Mouse (Mus musculus): ENCODE results near the gene Mslnl. TPM values are rescaled to one million over a fixed set of nuclear protein-coding genes. Genes with fewer than 3 reads are reported as not detected.

The Mslnl gene
- polyA plus RNA-seq, 1 experiment from 2014 or later = not detected

DNA sequence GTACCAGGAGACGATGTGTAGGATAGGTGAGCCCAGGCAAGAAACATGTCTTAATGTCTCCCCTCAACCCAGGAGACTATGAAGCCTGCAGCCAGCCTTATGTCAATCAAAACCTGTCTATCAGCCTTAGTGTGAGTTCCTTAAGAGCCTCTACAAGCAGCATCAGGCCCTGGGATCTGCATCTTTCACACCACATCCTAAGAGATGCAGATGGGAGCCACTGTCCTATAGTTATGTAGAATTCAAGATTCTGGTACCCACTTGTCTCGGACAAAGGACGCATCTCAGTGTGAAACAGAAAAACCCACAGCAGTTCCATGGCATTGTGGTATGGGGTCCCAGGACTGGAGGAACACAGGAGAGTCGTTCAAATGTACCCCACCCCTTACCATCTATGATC lies 19.2 kb downstream of the Mslnl start:
- no peak for ATAC-seq (ENCODE audit: low FRiP score)
- Histone ChIP-seq H3K9me3 (ENCODE audit: control insufficient read depth, low read length) (no peaks in the 10 kb centered on the region), H3K4me2 (replicated peaks) (no peak overlapping the region), H3K9ac (no peak overlapping the region), H3K36me3 (replicated peaks; ENCODE audit: control insufficient read depth, insufficient read depth) (no peaks in the 10 kb centered on the region), H3K4me1 (replicated peaks; ENCODE audit: control insufficient read depth, insufficient read depth, low read length) (0 out of 2 replicates have a peak, but pooled peaks cover 4% of the 10 kb centered on the region), H3K27ac (no peak overlapping the region), H3K4me3 (replicated peaks; ENCODE audit: low read length) (no peak overlapping the region), H3K27me3 (ENCODE audit: control insufficient read depth, insufficient read depth, low read length) (no peaks in the 10 kb centered on the region)
- DNase-seq (ENCODE audit: low spot score) = no peak
- WGBS = 83% methylated on average over 4 of the region's 4 CpGs

GRCm38 (mm10) chr17:25755627-25756377 lies 20.0 kb downstream of the Mslnl start:
- 0 out of 2 replicates have a peak, but pooled peaks cover 4% of the 10 kb centered on the region for H3K4me1 ChIP-seq (replicated peaks; ENCODE audit: control insufficient read depth, insufficient read depth, low read length)
- H3K27me3 ChIP-seq (ENCODE audit: control insufficient read depth, insufficient read depth, low read length) = no peaks in the 10 kb centered on the region
- H3K27ac ChIP-seq = no peak overlapping the region
- H3K4me3 ChIP-seq (replicated peaks; ENCODE audit: low read length) = no peak overlapping the region
- no peak overlapping the region for H3K4me2 ChIP-seq (replicated peaks)
- H3K36me3 ChIP-seq (replicated peaks; ENCODE audit: control insufficient read depth, insufficient read depth) = no peaks in the 10 kb centered on the region
- DNase-seq (ENCODE audit: low spot score) (no peak), ATAC-seq (ENCODE audit: low FRiP score) (no peak)
- no peak overlapping the region for H3K9ac ChIP-seq
- 71% methylated on average over 4 of the region's 4 CpGs for WGBS
- no peaks in the 10 kb centered on the region for H3K9me3 ChIP-seq (ENCODE audit: control insufficient read depth, low read length)

GRCm38 (mm10) chr17:25756378-25757242 lies 20.8 kb downstream of the Mslnl start:
- H3K36me3 ChIP-seq (replicated peaks; ENCODE audit: control insufficient read depth, insufficient read depth) = no peaks in the 10 kb centered on the region
- H3K27me3 ChIP-seq (ENCODE audit: control insufficient read depth, insufficient read depth, low read length) = no peaks in the 10 kb centered on the region
- H3K4me2 ChIP-seq (replicated peaks) = no peak overlapping the region
- no peak overlapping the region for H3K4me3 ChIP-seq (replicated peaks; ENCODE audit: low read length)
- no peak overlapping the region for H3K9ac ChIP-seq
- ATAC-seq (ENCODE audit: low FRiP score) (no peak), DNase-seq (ENCODE audit: low spot score) (no peak)
- 0 out of 2 replicates have a peak, but pooled peaks cover 2% of the 10 kb centered on the region for H3K4me1 ChIP-seq (replicated peaks; ENCODE audit: control insufficient read depth, insufficient read depth, low read length)
- H3K9me3 ChIP-seq (ENCODE audit: control insufficient read depth, low read length) = no peaks in the 10 kb centered on the region
- 85% methylated on average over 9 of the region's 9 CpGs for WGBS
- no peak overlapping the region for H3K27ac ChIP-seq

GRCm38 (mm10) chr17:25757691-25758090 lies 21.8 kb downstream of the Mslnl start:
- no peaks in the 10 kb centered on the region for H3K36me3 ChIP-seq (replicated peaks; ENCODE audit: control insufficient read depth, insufficient read depth)
- no peaks in the 10 kb centered on the region for H3K4me1 ChIP-seq (replicated peaks; ENCODE audit: control insufficient read depth, insufficient read depth, low read length)
- no peak for ATAC-seq (ENCODE audit: low FRiP score)
- H3K4me2 ChIP-seq (replicated peaks) = no peak overlapping the region
- 81% methylated on average over 3 of the region's 3 CpGs for WGBS
- H3K9me3 ChIP-seq (ENCODE audit: control insufficient read depth, low read length) = no peaks in the 10 kb centered on the region
- DNase-seq (ENCODE audit: low spot score) = no peak
- no peak overlapping the region for H3K27ac ChIP-seq
- H3K27me3 ChIP-seq (ENCODE audit: control insufficient read depth, insufficient read depth, low read length) = no peaks in the 10 kb centered on the region
- no peak overlapping the region for H3K4me3 ChIP-seq (replicated peaks; ENCODE audit: low read length)
- no peak overlapping the region for H3K9ac ChIP-seq

- Histone ChIP-seq H3K27ac (no peak overlapping the region), H3K4me2 (replicated peaks) (no peak overlapping the region)
- ATAC-seq (ENCODE audit: low FRiP score) = no peak
These were observed 24.3 kb downstream of the Mslnl start for GRCm38 (mm10) chr17:25760148-25760547.

GRCm38 (mm10) chr17:25761561-25761970 lies 25.7 kb downstream of the Mslnl start:
- Histone ChIP-seq H3K27me3 (ENCODE audit: control insufficient read depth, insufficient read depth, low read length) (no peaks in the 10 kb centered on the region), H3K9me3 (ENCODE audit: control insufficient read depth, low read length) (no peaks in the 10 kb centered on the region), H3K27ac (no peak overlapping the region), H3K9ac (no peak overlapping the region), H3K4me3 (replicated peaks; ENCODE audit: low read length) (no peak overlapping the region), H3K36me3 (replicated peaks; ENCODE audit: control insufficient read depth, insufficient read depth) (no peaks in the 10 kb centered on the region), H3K4me1 (replicated peaks; ENCODE audit: control insufficient read depth, insufficient read depth, low read length) (no peaks in the 10 kb centered on the region), H3K4me2 (replicated peaks) (no peak overlapping the region)
- DNase-seq (ENCODE audit: low spot score) (no peak), ATAC-seq (ENCODE audit: low FRiP score) (no peak)
- WGBS = 37% methylated on average over 4 of the region's 4 CpGs

More at GRCm38 (mm10) chr17:25760148-25760547, 24.3 kb downstream of the Mslnl start:
- no peaks in the 10 kb centered on the region for H3K9me3 ChIP-seq (ENCODE audit: control insufficient read depth, low read length)
- H3K27me3 ChIP-seq (ENCODE audit: control insufficient read depth, insufficient read depth, low read length) = no peaks in the 10 kb centered on the region
- H3K36me3 ChIP-seq (replicated peaks; ENCODE audit: control insufficient read depth, insufficient read depth) = no peaks in the 10 kb centered on the region
- DNase-seq (ENCODE audit: low spot score) = no peak
- H3K9ac ChIP-seq = no peak overlapping the region
- no peak overlapping the region for H3K4me3 ChIP-seq (replicated peaks; ENCODE audit: low read length)
- no peaks in the 10 kb centered on the region for H3K4me1 ChIP-seq (replicated peaks; ENCODE audit: control insufficient read depth, insufficient read depth, low read length)
- WGBS = 81% methylated on average over 8 of the region's 8 CpGs

- Histone ChIP-seq H3K4me2 (replicated peaks) (no peak overlapping the region), H3K36me3 (replicated peaks; ENCODE audit: control insufficient read depth, insufficient read depth) (no peaks in the 10 kb centered on the region), H3K9ac (no peak overlapping the region), H3K4me1 (replicated peaks; ENCODE audit: control insufficient read depth, insufficient read depth, low read length) (no peaks in the 10 kb centered on the region), H3K27me3 (ENCODE audit: control insufficient read depth, insufficient read depth, low read length) (peaks cover 1% of the 10 kb centered on the region; the same call in 1 of the 2 replicates), H3K4me3 (replicated peaks; ENCODE audit: low read length) (no peak overlapping the region), H3K9me3 (ENCODE audit: control insufficient read depth, low read length) (no peaks in the 10 kb centered on the region), H3K27ac (no peak overlapping the region)
- ATAC-seq (ENCODE audit: low FRiP score) (no peak), DNase-seq (ENCODE audit: low spot score) (no peak)
- 29% methylated on average over 3 of the region's 3 CpGs for WGBS
These were observed 26.7 kb downstream of the Mslnl start for GRCm38 (mm10) chr17:25762591-25762990.

DNA sequence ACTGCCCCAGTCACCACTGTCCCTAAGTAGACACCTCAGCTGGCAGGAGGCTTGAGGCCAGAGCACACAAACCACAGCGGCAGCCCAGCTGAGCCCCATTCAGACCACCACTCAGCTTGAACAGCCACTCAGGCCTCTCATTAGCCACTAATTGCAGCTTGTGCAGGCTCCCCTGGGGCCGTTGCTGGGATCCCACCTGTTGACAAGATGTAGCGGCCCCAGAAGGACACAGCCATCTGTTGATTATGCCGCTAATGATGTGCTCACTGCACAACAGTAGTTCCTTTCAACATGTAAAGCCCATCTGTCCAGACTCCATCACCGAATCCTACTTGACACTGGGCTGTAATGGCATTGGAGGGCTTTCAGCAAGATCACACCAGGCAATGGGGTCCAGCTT lies 30.0 kb downstream of the Mslnl start:
- H3K27ac ChIP-seq = no peak overlapping the region
- H3K9me3 ChIP-seq (ENCODE audit: control insufficient read depth, low read length) = no peaks in the 10 kb centered on the region
- peaks cover 10% of the 10 kb centered on the region; the same call in 1 of the 2 replicates for H3K27me3 ChIP-seq (ENCODE audit: control insufficient read depth, insufficient read depth, low read length)
- H3K9ac ChIP-seq = no peak overlapping the region
- H3K4me3 ChIP-seq (replicated peaks; ENCODE audit: low read length) = no peak overlapping the region
- H3K4me2 ChIP-seq (replicated peaks) = no peak overlapping the region
- DNase-seq (ENCODE audit: low spot score) = no peak
- no peaks in the 10 kb centered on the region for H3K4me1 ChIP-seq (replicated peaks; ENCODE audit: control insufficient read depth, insufficient read depth, low read length)
- WGBS = 34% methylated on average over 5 of the region's 5 CpGs
- ATAC-seq (ENCODE audit: low FRiP score) = no peak
- H3K36me3 ChIP-seq (replicated peaks; ENCODE audit: control insufficient read depth, insufficient read depth) = no peaks in the 10 kb centered on the region

DNA sequence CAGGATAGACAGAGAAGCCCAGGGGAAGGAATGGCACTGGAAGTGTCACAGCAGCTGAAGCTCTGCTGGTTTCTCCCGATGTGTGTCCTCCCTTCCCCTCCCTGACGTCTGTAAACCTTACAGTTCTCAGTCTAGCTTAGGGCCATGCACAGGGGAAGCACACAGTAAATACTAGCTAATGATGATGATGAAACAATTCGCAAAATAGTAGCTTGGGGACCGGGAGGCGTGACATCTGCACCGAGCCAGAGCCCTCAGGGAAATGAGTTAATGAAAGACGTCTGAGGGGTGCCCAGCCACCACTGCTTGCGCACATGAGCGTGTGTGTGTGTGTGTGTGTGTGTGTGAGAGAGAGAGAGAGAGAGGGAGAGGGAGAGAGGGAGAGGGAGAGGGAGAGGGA lies 33.5 kb downstream of the Mslnl start:
- no peaks in the 10 kb centered on the region for H3K9me3 ChIP-seq (ENCODE audit: control insufficient read depth, low read length)
- no peak overlapping the region for H3K9ac ChIP-seq
- no peak overlapping the region for H3K27ac ChIP-seq
- 46% methylated on average over 9 of the region's 9 CpGs for WGBS
- no peak overlapping the region for H3K4me3 ChIP-seq (replicated peaks; ENCODE audit: low read length)
- ATAC-seq (ENCODE audit: low FRiP score) = no peak
- peaks cover 4% of the 10 kb centered on the region; the same call in 1 of the 2 replicates for H3K4me1 ChIP-seq (replicated peaks; ENCODE audit: control insufficient read depth, insufficient read depth, low read length)
- DNase-seq (ENCODE audit: low spot score) = no peak
- no peak overlapping the region for H3K4me2 ChIP-seq (replicated peaks)
- no peaks in the 10 kb centered on the region for H3K36me3 ChIP-seq (replicated peaks; ENCODE audit: control insufficient read depth, insufficient read depth)
- peaks cover 10% of the 10 kb centered on the region; the same call in 1 of the 2 replicates for H3K27me3 ChIP-seq (ENCODE audit: control insufficient read depth, insufficient read depth, low read length)

Measured in hindbrain, embryonic 14.5 days (tissue).